Mouse (Mus musculus): Measurements from ENCODE around the gene 3425401B19Rik.

GRCm38 (mm10) chr14:32715076-32715475 lies 30.0 kb upstream of the 3425401B19Rik start:
- TF ChIP-seq CTCF (IDR thresholded peaks at IDR 0.05; ENCODE audit: extremely low read depth, insufficient read depth, low read length) (no peak), POLR2A (IDR thresholded peaks at IDR 0.05; ENCODE audit: extremely low read depth, insufficient read depth, low read length) (no peak)
